In the genomic region with DNA sequence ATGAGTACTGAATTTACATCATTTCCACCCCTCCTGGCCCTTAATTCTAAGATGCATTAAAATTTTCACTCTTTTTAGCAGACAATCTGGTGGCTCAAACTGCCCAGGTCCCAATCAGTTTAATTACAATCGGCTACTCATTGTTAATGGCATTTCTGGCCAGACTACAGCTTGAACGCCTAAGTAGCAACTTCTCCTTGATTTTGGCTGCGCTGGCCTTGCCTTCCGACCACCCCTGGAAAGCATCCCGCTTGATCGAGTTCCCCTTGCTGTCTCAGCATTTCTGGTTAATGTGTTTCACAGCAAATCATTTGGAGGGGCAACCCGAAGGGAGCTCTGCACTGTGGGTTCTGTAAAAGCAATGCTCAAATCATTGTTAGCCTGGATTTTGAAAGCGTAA, we compare ENCODE assay signal across 22 mouse cellular contexts. TPM values are rescaled to one million over a fixed set of nuclear protein-coding genes. Genes with fewer than 3 reads are reported as not detected.
DNase-seq lines count a peak whose midpoint lies in the region; ATAC-seq and TF ChIP-seq lines count a peak whose summit lies in the region.
"Had no signal": no experiment of that assay in that cellular context is flagged by ENCODE, and none has a peak within 500 bp of the region (broad histone marks: within the 10 kb centered on the region; RNA-seq: fewer than 3 reads in every experiment).

No protein-coding gene starts in this region.

- WGBS in forebrain, embryonic 16.5 days, result 57% methylated on average over 8 of the region's 8 CpGs
- WGBS in forebrain, embryonic 10.5 days, result 81% methylated on average over 8 of the region's 8 CpGs
- WGBS in midbrain, postnatal 0 days, result 68% methylated on average over 8 of the region's 8 CpGs
- 77% methylated on average over 8 of the region's 8 CpGs for WGBS in midbrain, embryonic 13.5 days
- 51% methylated on average over 8 of the region's 8 CpGs for WGBS in stomach, postnatal 0 days

- peaks cover 8% of the 10 kb centered on the region; the same call in 1 of the 2 replicates for H3K4me1 ChIP-seq in forebrain, embryonic 16.5 days (replicated peaks; ENCODE audit: control insufficient read depth, insufficient read depth, low read length)
- H3K4me1 ChIP-seq in forebrain, embryonic 10.5 days, result peaks cover 3% of the 10 kb centered on the region; the same call in 1 of the 2 replicates
- H3K4me1 ChIP-seq in midbrain, postnatal 0 days (ENCODE audit: insufficient read depth, low read length), result no peaks in the 10 kb centered on the region
- H3K4me1 ChIP-seq in midbrain, embryonic 13.5 days (replicated peaks), result no peaks in the 10 kb centered on the region
- no peaks in the 10 kb centered on the region for H3K4me1 ChIP-seq in stomach, postnatal 0 days (replicated peaks; ENCODE audit: control insufficient read depth, insufficient read depth)

- no peaks in the 10 kb centered on the region for H3K27me3 ChIP-seq in forebrain, embryonic 16.5 days (replicated peaks; ENCODE audit: control insufficient read depth, insufficient read depth, low read length)
- no peaks in the 10 kb centered on the region for H3K27me3 ChIP-seq in forebrain, embryonic 10.5 days (ENCODE audit: poor library complexity, severe bottlenecking)
- no peaks in the 10 kb centered on the region for H3K27me3 ChIP-seq in midbrain, postnatal 0 days (ENCODE audit: insufficient read depth, low read length)
- H3K27me3 ChIP-seq in midbrain, embryonic 13.5 days, result no peaks in the 10 kb centered on the region
- H3K27me3 ChIP-seq in stomach, postnatal 0 days (ENCODE audit: control insufficient read depth, insufficient read depth, low read length), result no peaks in the 10 kb centered on the region
- H3K27me3 ChIP-seq: embryonic facial prominence, embryonic 13.5 days; limb, embryonic 13.5 days had no signal

- H3K4me3 ChIP-seq in forebrain, embryonic 16.5 days (replicated peaks; ENCODE audit: low read length), result no peak overlapping the region
- H3K4me3 ChIP-seq in forebrain, embryonic 10.5 days, result no peak overlapping the region
- H3K4me3 ChIP-seq in midbrain, postnatal 0 days (ENCODE audit: low read depth, low read length), result no peak overlapping the region
- H3K4me3 ChIP-seq in midbrain, embryonic 13.5 days (replicated peaks), result no peak overlapping the region
- no peak overlapping the region for H3K4me3 ChIP-seq in stomach, postnatal 0 days (ENCODE audit: low read depth, low read length)
- H3K4me3 ChIP-seq: embryonic facial prominence, embryonic 13.5 days; heart, embryonic 10.5 days; left cerebral cortex, adult 2 months; limb, embryonic 13.5 days had no signal

- DNase-seq in forebrain, embryonic 10.5 days (ENCODE audit: extremely low spot score, low spot score), result no peak
- DNase-seq in kidney, postnatal 4 days, result peak; percentile 21 to 28
- DNase-seq in kidney, adult 11 months, result no peak
- peak; percentile 19 for DNase-seq in midbrain, postnatal 0 days (ENCODE audit: low spot score)
- no peak for DNase-seq in stomach, postnatal 0 days (ENCODE audit: low spot score)
- DNase-seq: kidney, adult 8-10 months; kidney, postnatal 14 days; layer of hippocampus, adult 9-11 months; thymus, postnatal 36 days had no signal

- H3K36me3 ChIP-seq in forebrain, embryonic 16.5 days (ENCODE audit: control insufficient read depth, insufficient read depth), result no peaks in the 10 kb centered on the region
- peaks cover 3% of the 10 kb centered on the region; the same call in 1 of the 2 replicates for H3K36me3 ChIP-seq in forebrain, embryonic 10.5 days (replicated peaks)
- 0 out of 2 replicates have a peak, but pooled peaks cover 4% of the 10 kb centered on the region for H3K36me3 ChIP-seq in midbrain, postnatal 0 days (ENCODE audit: insufficient read depth, low read length)
- no peaks in the 10 kb centered on the region for H3K36me3 ChIP-seq in midbrain, embryonic 13.5 days
- no peaks in the 10 kb centered on the region for H3K36me3 ChIP-seq in stomach, postnatal 0 days (ENCODE audit: control insufficient read depth, insufficient read depth, low read length)

- ATAC-seq in forebrain, embryonic 16.5 days, result 0 out of 2 replicates have a peak, but pooled peaks have one; percentile 12
- ATAC-seq in midbrain, postnatal 0 days (ENCODE audit: low FRiP score), result no peak
- no peak for ATAC-seq in midbrain, embryonic 13.5 days
- no peak for ATAC-seq in stomach, postnatal 0 days (ENCODE audit: low FRiP score, low TSS enrichment)
- ATAC-seq: midbrain, embryonic 16.5 days had no signal

- TF ChIP-seq CTCF in midbrain, postnatal 0 days (IDR thresholded peaks at IDR 0.05), result no peak
- no peak for TF ChIP-seq CTCF in stomach, postnatal 0 days (IDR thresholded peaks at IDR 0.05; ENCODE audit: low read depth)

- peak overlapping the region; percentile 64 for H3K27ac ChIP-seq in forebrain, embryonic 16.5 days (ENCODE audit: low read length)
- no peak overlapping the region for H3K27ac ChIP-seq in forebrain, embryonic 10.5 days
- no peak overlapping the region for H3K27ac ChIP-seq in midbrain, postnatal 0 days (ENCODE audit: low read depth, low read length)
- H3K27ac ChIP-seq in midbrain, embryonic 13.5 days, result no peak overlapping the region
- H3K27ac ChIP-seq in stomach, postnatal 0 days (replicated peaks), result peak overlapping the region; percentile 61
- H3K27ac ChIP-seq: embryonic facial prominence, embryonic 13.5 days; heart, embryonic 10.5 days; left cerebral cortex, adult 2 months; liver, embryonic 14.5 days had no signal

- H3K9ac ChIP-seq in forebrain, embryonic 16.5 days (replicated peaks; ENCODE audit: low read depth, low read length), result no peak overlapping the region
- no peak overlapping the region for H3K9ac ChIP-seq in midbrain, postnatal 0 days (replicated peaks; ENCODE audit: low read length, poor library complexity, severe bottlenecking)
- H3K9ac ChIP-seq in midbrain, embryonic 13.5 days (replicated peaks), result no peak overlapping the region
- no peak overlapping the region for H3K9ac ChIP-seq in stomach, postnatal 0 days (ENCODE audit: low read length)
- H3K9ac ChIP-seq: embryonic facial prominence, embryonic 13.5 days; limb, embryonic 13.5 days; liver, embryonic 14.5 days had no signal

- no peak overlapping the region for H3K4me2 ChIP-seq in forebrain, embryonic 16.5 days (ENCODE audit: low read length)
- no peak overlapping the region for H3K4me2 ChIP-seq in midbrain, postnatal 0 days (ENCODE audit: low read depth, low read length, poor library complexity, severe bottlenecking)
- no peak overlapping the region for H3K4me2 ChIP-seq in midbrain, embryonic 13.5 days (replicated peaks)
- no peak overlapping the region for H3K4me2 ChIP-seq in stomach, postnatal 0 days (replicated peaks; ENCODE audit: low read depth)
- H3K4me2 ChIP-seq: embryonic facial prominence, embryonic 13.5 days; limb, embryonic 13.5 days had no signal

- no peaks in the 10 kb centered on the region for H3K9me3 ChIP-seq in forebrain, embryonic 16.5 days (ENCODE audit: control insufficient read depth, low read length)
- no peaks in the 10 kb centered on the region for H3K9me3 ChIP-seq in forebrain, embryonic 10.5 days
- H3K9me3 ChIP-seq in midbrain, postnatal 0 days (ENCODE audit: low read length), result no peaks in the 10 kb centered on the region
- no peaks in the 10 kb centered on the region for H3K9me3 ChIP-seq in midbrain, embryonic 13.5 days
- H3K9me3 ChIP-seq in stomach, postnatal 0 days (ENCODE audit: control insufficient read depth, low read length), result no peaks in the 10 kb centered on the region
- H3K9me3 ChIP-seq: embryonic facial prominence, embryonic 13.5 days; heart, embryonic 10.5 days; limb, embryonic 13.5 days had no signal

- TF ChIP-seq EP300 in stomach, postnatal 0 days (optimal IDR thresholded peaks at IDR 0.05), result no peak

RNA-seq across cellular contexts. Expression of gene Gm10322, which starts 13.8 kb away (rescaled TPM):
- not detected in 2 replicates for polyA plus RNA-seq in forebrain, embryonic 16.5 days (2015; fragmentation: Nextera tagmentation; extraction: Ambion mirVana)
- not detected in 2 replicates for polyA plus RNA-seq in forebrain, embryonic 10.5 days (2016; fragmentation: Nextera tagmentation; extraction: Ambion mirVana)
- not detected in 2 replicates for total RNA-seq in midbrain, postnatal 0 days (2014; rRNA removed)
- polyA plus RNA-seq in midbrain, postnatal 0 days (2015; fragmentation: Nextera tagmentation; extraction: Ambion mirVana), result not detected in 2 replicates
- polyA plus RNA-seq in midbrain, embryonic 13.5 days (2015; fragmentation: Nextera tagmentation; extraction: Ambion mirVana), result not detected in 2 replicates
- polyA plus RNA-seq in stomach, postnatal 0 days (2015; fragmentation: Nextera tagmentation; extraction: Ambion mirVana), result 0.38 TPM in 1 of 2 replicates, not detected in the other
- total RNA-seq: adrenal gland, adult 18-20 months; adrenal gland, postnatal 4 days; gastrocnemius, postnatal 4 days; left cerebral cortex, adult 2 months; megakaryocyte-erythroid progenitor cell, adult 5-6 weeks had no signal
- polyA plus RNA-seq: embryonic facial prominence, embryonic 13.5 days; heart, embryonic 10.5 days; heart, postnatal 0 days; limb, embryonic 13.5 days; liver, embryonic 14.5 days; midbrain, embryonic 16.5 days had no signal

RNA-seq across cellular contexts. Expression of gene Mcu, which starts 14.4 kb away (rescaled TPM):
- 26.3 and 27.3 TPM in 2 replicates for polyA plus RNA-seq in forebrain, embryonic 16.5 days (2015; fragmentation: Nextera tagmentation; extraction: Ambion mirVana)
- polyA plus RNA-seq in forebrain, embryonic 10.5 days (2016; fragmentation: Nextera tagmentation; extraction: Ambion mirVana), result 19.0 and 19.1 TPM in 2 replicates
- total RNA-seq in midbrain, postnatal 0 days (2014; rRNA removed), result 39.4 and 39.7 TPM in 2 replicates
- polyA plus RNA-seq in midbrain, postnatal 0 days (2015; fragmentation: Nextera tagmentation; extraction: Ambion mirVana), result 45.8 and 46.1 TPM in 2 replicates
- 18.3 and 19.5 TPM in 2 replicates for polyA plus RNA-seq in midbrain, embryonic 13.5 days (2015; fragmentation: Nextera tagmentation; extraction: Ambion mirVana)
- 56.9 and 57.2 TPM in 2 replicates for polyA plus RNA-seq in stomach, postnatal 0 days (2015; fragmentation: Nextera tagmentation; extraction: Ambion mirVana)

Comparison
In these comparisons a context has a peak if more than half of its experiments do, and no peak if none do; other contexts are left out.
1. H3K27ac ChIP-seq: peak in forebrain, embryonic 16.5 days (single experiment) and stomach, postnatal 0 days (single experiment); none in forebrain, embryonic 10.5 days (single experiment), midbrain, postnatal 0 days (single experiment) and midbrain, embryonic 13.5 days (single experiment).
2. DNase-seq: peak in kidney, postnatal 4 days (2 of 2) and midbrain, postnatal 0 days (single experiment); none in forebrain, embryonic 10.5 days (single experiment), kidney, adult 11 months (single experiment) and stomach, postnatal 0 days (single experiment).